Mouse (Mus musculus) heart, embryonic 10.5 days (tissue): ENCODE data around the gene Asb18. TPM values are rescaled to one million over a fixed set of nuclear protein-coding genes. Genes with fewer than 3 reads are reported as not detected.

Experiments used
- DNase-seq: peaks from one replicate; pipeline ENCODE4 v3.0.0-alpha.2; 2017; ENCODE audit warnings: low spot score
- H3K27ac ChIP-seq: fragments of 300-500 bp; sonication (generic); 2 replicates; pipeline ENCODE4 v1.5.1; 2016; ENCODE audit warnings: mild to moderate bottlenecking
- H3K27me3 ChIP-seq: fragments of 300-500 bp; sonication (generic); 2 replicates; pipeline ENCODE4 v1.6.1; 2016; ENCODE audit warnings: mild to moderate bottlenecking; ENCODE audit not compliant: poor library complexity, insufficient read depth, severe bottlenecking
- H3K36me3 ChIP-seq: fragments of 300-500 bp; sonication (generic); 2 replicates; pipeline ENCODE4 v1.6.1; 2016; ENCODE audit warnings: mild to moderate bottlenecking, moderate library complexity
- H3K4me1 ChIP-seq: fragments of 300-500 bp; sonication (generic); 2 replicates; pipeline ENCODE4 v1.6.1; 2016; ENCODE audit warnings: mild to moderate bottlenecking
- H3K4me3 ChIP-seq: fragments of 300-500 bp; sonication (generic); 2 replicates; pipeline ENCODE4 v1.5.1; 2016; ENCODE audit warnings: mild to moderate bottlenecking, moderate library complexity
- H3K9me3 ChIP-seq: fragments of 300-500 bp; sonication (generic); 2 replicates; pipeline ENCODE4 v1.6.1; 2016; ENCODE audit warnings: mild to moderate bottlenecking, moderate library complexity
- WGBS: fragments of 180-500 bp; shearing (Covaris S2); methylation state at CpG from one replicate; pipeline ENCODE4 v1.1.7; 2016; 5-methylcytosine and 5-hydroxymethylcytosine counted together
- polyA plus RNA-seq: library from polyadenylated mRNA; unstranded; fragments of >200 nt; fragmentation: Nextera tagmentation; extraction: Ambion mirVana; gene quantifications from 2 replicates; pipeline ENCODE4 v1.2.1, GENCODE M21; 2016

Gene Asb18
- polyA plus RNA-seq, 1 experiment from 2014 or later: 0.93 TPM

DNA sequence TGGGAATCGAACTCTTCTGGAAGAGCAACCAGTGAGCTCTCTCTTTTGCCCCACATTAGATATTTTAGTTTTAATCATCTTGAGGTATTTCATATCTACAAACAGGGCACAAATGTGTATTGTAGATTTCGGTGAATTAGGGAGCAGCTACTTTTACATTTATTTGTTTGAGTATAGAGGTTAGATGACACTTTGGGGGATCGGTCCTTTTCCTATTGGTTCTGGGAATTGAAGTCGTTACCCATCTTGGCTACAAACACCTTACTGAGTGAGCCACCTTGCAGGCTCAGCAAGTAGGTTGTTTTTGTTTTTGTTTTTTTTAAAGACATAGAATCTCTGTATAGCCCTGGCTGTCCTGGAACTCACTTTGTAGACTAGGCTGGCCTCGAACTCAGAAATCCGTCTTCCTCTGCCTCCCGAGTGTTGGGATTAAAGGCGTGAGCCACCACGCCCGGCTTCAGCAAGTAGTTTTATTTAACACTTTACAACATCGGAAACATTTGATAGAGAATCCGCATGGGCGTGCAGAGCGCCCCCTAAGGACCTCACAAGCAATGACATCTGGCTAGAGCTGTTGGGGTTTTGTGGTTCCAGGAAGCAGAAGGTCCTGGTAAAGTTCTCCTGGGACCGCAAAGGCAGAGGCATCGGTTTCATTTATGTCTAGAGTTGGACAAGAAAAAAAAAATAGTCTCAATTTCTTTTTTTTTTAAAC lies 75.4 kb downstream of the Asb18 start:
- DNase-seq: no peak
- Histone ChIP-seq H3K27ac (no peak overlapping the region), H3K4me1 (peaks cover 27% of the 10 kb centered on the region), H3K36me3 (no peaks in the 10 kb centered on the region), H3K4me3 (no peak overlapping the region), H3K27me3 (peaks cover 93% of the 10 kb centered on the region), H3K9me3 (no peaks in the 10 kb centered on the region)
- WGBS: 23% methylated on average over 16 of the region's 16 CpGs

DNA sequence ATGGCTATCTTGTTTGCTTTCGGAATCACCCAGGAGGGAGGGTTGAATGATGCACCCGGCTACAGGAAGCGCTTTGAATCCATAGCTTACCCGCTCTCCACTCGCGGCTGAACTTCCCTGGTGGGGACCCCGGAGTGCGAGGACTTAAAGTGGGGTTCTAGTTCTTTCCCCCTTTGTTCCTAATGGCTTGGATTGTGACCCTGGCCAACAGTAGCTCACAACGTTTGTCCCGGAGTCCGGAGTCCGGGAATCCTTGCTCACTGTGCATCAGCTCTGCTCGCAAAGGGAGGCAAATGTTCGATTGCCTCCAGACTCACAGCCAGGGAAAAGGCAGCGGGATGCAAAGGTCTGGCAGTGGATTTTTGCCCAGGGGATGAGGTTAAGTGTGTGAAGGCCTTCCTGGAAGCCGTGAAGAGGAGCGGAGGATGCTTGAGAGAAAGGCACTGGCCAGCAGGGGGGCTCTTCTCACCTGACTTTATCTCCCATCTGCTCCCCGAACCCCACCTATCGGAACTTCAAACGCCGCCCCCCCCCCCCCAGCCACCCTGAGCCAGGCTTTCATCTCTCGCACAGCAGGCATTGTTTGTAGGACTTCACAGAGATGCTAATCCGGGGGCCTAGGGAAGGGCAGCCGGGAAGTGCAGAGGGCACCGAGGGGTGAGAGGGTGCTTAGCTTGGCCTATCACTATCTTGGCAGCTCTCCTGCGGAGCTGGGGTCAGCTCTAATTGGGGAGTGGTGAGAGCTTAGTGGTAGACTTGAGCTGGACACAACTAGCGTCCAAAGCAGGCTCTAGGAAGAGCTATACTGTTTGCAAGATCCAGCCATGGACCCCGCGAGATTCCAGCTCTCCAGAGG lies 78.7 kb downstream of the Asb18 start:
- no peak for DNase-seq

DNA sequence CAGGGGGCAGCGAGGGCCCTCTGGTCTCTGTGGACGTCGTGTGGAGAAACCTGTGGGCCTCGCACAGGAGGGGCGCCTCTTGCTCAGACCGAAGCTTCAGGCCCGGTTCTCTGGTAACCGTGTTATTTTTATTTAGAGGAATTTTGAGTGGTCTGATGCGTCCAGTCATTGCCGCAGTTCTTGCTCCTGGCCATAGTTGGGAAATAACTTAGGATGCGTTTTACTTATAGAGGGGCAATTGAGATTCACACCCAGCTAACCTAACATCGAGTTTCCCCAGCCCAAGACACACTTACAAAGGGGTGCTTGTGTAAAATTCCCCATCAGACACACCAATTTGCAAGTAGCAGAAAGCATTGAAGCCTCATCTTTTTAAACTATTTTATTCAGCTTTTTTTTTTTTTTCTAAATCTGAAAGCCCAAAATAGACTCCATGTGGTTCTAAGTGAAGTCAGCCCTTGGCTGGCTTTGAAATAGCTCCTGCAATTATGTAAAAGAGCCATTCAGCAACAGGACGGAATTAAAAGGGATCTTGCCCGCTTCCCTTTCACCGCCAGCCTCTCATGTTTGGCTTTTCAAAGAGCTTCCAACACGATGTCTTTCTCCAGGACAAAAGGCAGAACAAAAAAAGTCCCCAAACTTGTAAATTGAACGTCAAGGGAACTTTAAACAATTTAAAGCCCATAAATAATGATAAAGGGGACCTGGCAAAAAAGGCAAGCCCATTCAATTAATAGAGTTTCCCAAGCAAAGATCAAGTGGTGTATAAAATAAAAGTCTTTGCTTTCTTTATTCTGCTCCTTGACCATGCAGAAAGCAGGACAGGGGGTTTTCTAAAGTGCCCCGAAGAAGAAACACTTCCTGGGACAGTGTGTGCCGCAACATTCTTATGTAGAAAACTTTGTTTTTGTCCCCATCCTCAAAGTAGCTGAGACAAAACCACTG lies 79.9 kb downstream of the Asb18 start:
- no peak overlapping the region for H3K27ac ChIP-seq
- no peak for DNase-seq
- H3K36me3 ChIP-seq: no peaks in the 10 kb centered on the region
- H3K4me3 ChIP-seq: no peak overlapping the region
- H3K9me3 ChIP-seq: no peaks in the 10 kb centered on the region
- WGBS: 5% methylated on average over 19 of the region's 19 CpGs
- peaks cover 32% of the 10 kb centered on the region for H3K4me1 ChIP-seq
- peaks cover 98% of the 10 kb centered on the region for H3K27me3 ChIP-seq

More for the DNA sequence above, 78.7 kb downstream of the Asb18 start:
- 1% methylated on average over 29 of the region's 29 CpGs for WGBS
- H3K27me3 ChIP-seq: peaks cover 97% of the 10 kb centered on the region
- no peak overlapping the region for H3K4me3 ChIP-seq
- H3K9me3 ChIP-seq: no peaks in the 10 kb centered on the region
- no peak overlapping the region for H3K27ac ChIP-seq
- no peaks in the 10 kb centered on the region for H3K36me3 ChIP-seq
- H3K4me1 ChIP-seq: peaks cover 26% of the 10 kb centered on the region

GRCm38 (mm10) chr1:89933786-89934185 lies 80.7 kb downstream of the Asb18 start:
- Histone ChIP-seq H3K27ac (no peak overlapping the region), H3K36me3 (no peaks in the 10 kb centered on the region), H3K4me3 (no peak overlapping the region), H3K27me3 (peaks cover 98% of the 10 kb centered on the region), H3K4me1 (peaks cover 39% of the 10 kb centered on the region), H3K9me3 (no peaks in the 10 kb centered on the region)
- no peak for DNase-seq
- 1% methylated on average over 21 of the region's 21 CpGs for WGBS

DNA sequence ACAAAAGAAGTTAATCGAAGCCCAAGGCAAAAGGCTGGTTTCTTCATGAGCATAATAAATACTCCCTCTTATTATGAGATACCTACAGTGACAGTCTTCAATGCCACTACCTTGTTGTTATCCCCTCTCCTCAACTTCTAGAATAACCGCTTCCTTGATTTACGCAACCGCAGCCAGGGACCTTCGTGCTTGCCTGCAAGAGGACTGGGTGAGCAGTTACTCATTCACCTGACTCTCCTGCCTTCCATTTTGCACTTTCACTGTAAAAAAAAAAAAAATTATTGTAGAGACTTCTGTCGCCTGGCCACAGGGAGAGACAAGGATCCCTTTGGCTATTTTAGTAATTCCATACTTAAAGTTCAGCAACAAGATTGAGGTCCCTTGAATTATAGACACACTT lies 81.4 kb downstream of the Asb18 start:
- Histone ChIP-seq H3K27ac (no peak overlapping the region), H3K9me3 (no peaks in the 10 kb centered on the region), H3K4me3 (no peak overlapping the region), H3K4me1 (peaks cover 42% of the 10 kb centered on the region), H3K36me3 (no peaks in the 10 kb centered on the region), H3K27me3 (peaks cover 98% of the 10 kb centered on the region)
- no peak for DNase-seq
- 11% methylated on average over 6 of the region's 6 CpGs for WGBS

- WGBS: 2% methylated on average over 16 of the region's 16 CpGs
- H3K9me3 ChIP-seq: no peaks in the 10 kb centered on the region
- no peak for DNase-seq
- no peak overlapping the region for H3K27ac ChIP-seq
- no peaks in the 10 kb centered on the region for H3K36me3 ChIP-seq
- H3K4me1 ChIP-seq: peaks cover 43% of the 10 kb centered on the region
- no peak overlapping the region for H3K4me3 ChIP-seq
- peaks cover 98% of the 10 kb centered on the region for H3K27me3 ChIP-seq
These were observed 81.8 kb downstream of the Asb18 start for GRCm38 (mm10) chr1:89932616-89933015.

- H3K36me3 ChIP-seq: no peaks in the 10 kb centered on the region
- H3K9me3 ChIP-seq: no peaks in the 10 kb centered on the region
- H3K27me3 ChIP-seq: peaks cover 98% of the 10 kb centered on the region
- peaks cover 49% of the 10 kb centered on the region for H3K4me1 ChIP-seq
- WGBS: 2% methylated on average over 19 of the region's 19 CpGs
- DNase-seq: peak; percentile 58
- no peak overlapping the region for H3K27ac ChIP-seq
- peak overlapping the region; percentile 71; the same call in 1 of the 2 replicates for H3K4me3 ChIP-seq
These were observed 82.4 kb downstream of the Asb18 start for GRCm38 (mm10) chr1:89932021-89932423.

DNA sequence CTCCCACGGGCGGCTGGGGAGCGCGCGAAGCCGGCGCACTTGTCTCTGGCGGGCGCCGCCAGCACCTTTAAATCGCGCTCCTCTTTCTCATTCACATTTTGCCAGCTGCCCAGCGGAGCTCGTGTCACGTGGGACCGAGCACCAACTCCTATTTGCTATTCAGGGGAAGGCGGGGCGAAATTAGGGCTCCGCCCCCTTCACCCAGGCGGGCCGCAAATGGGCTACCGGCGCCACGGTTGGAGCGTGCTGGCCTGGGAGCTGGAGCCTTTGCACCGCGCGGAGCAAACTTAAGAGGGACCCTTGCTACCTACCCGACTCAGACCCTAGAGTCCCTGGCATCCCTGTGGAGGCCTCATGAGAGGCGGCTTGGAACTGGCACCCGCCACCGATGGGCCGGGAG lies 83.3 kb downstream of the Asb18 start, which contains the start of gene Gbx2:
Gene Gbx2 (minus strand): TSS at position 60 of the 400 bp plus-strand sequence.
- H3K9me3 ChIP-seq: no peaks in the 10 kb centered on the region
- H3K27me3 ChIP-seq: peaks cover 98% of the 10 kb centered on the region
- peak within 1 kb of the TSS; percentile 71 for H3K4me3 ChIP-seq
- H3K27ac ChIP-seq: peak within 1 kb of the TSS; percentile 62; the same call in 1 of the 2 replicates
- H3K4me1 ChIP-seq: peaks cover 52% of the 10 kb centered on the region
- H3K36me3 ChIP-seq: no peaks in the 10 kb centered on the region
- under 1% methylated on average over 33 of the region's 33 CpGs for WGBS
- peak; percentile 89 for DNase-seq

GRCm38 (mm10) chr1:89930551-89930950 lies 83.9 kb downstream of the Asb18 start:
- DNase-seq: no peak
- Histone ChIP-seq H3K4me1 (peaks cover 46% of the 10 kb centered on the region), H3K27ac (peak overlapping the region; percentile 62; the same call in 1 of the 2 replicates), H3K9me3 (no peaks in the 10 kb centered on the region), H3K4me3 (peak overlapping the region; percentile 71), H3K36me3 (no peaks in the 10 kb centered on the region), H3K27me3 (peaks cover 98% of the 10 kb centered on the region)
- under 1% methylated on average over 45 of the region's 45 CpGs for WGBS

GRCm38 (mm10) chr1:89929721-89930505 lies 84.6 kb downstream of the Asb18 start:
- DNase-seq: no peak
- H3K36me3 ChIP-seq: no peaks in the 10 kb centered on the region
- peak overlapping the region; percentile 62; the same call in 1 of the 2 replicates for H3K27ac ChIP-seq
- H3K27me3 ChIP-seq: peaks cover 98% of the 10 kb centered on the region
- H3K4me3 ChIP-seq: peak overlapping the region; percentile 71
- no peaks in the 10 kb centered on the region for H3K9me3 ChIP-seq
- WGBS: under 1% methylated on average over 55 of the region's 55 CpGs
- peaks cover 46% of the 10 kb centered on the region for H3K4me1 ChIP-seq

- no peak for DNase-seq
- H3K4me1 ChIP-seq: peaks cover 46% of the 10 kb centered on the region
- no peaks in the 10 kb centered on the region for H3K9me3 ChIP-seq
- peak overlapping the region; percentile 27 for H3K4me3 ChIP-seq
- H3K27me3 ChIP-seq: peaks cover 98% of the 10 kb centered on the region
- 2% methylated on average over 6 of the region's 6 CpGs for WGBS
- no peaks in the 10 kb centered on the region for H3K36me3 ChIP-seq
- no peak overlapping the region for H3K27ac ChIP-seq
These were observed 85.3 kb downstream of the Asb18 start for GRCm38 (mm10) chr1:89929181-89929580.

DNA sequence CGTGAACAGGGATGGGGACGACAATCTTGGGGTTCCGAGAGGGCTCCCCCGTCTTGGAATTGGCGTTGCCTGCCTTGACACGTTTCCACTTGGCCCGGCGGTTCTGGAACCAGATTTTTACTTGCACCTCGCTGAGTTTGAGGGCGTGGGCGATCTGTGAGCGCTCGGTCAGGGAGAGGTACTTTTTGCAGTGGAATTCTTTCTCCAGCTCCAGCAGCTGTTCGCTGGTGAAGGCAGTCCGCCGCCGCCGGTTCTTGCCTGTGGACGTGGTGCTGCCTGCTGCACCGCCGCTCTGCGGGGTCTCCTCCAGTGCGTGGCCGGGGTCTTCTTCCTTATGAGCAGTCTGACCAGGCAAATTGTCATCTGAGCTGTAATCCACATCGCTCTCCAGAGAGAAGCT lies 85.8 kb downstream of the Asb18 start:
- no peak for DNase-seq
- WGBS: 5% methylated on average over 25 of the region's 25 CpGs
- H3K27me3 ChIP-seq: peaks cover 98% of the 10 kb centered on the region
- no peak overlapping the region for H3K27ac ChIP-seq
- peaks cover 49% of the 10 kb centered on the region for H3K4me1 ChIP-seq
- H3K36me3 ChIP-seq: no peaks in the 10 kb centered on the region
- no peaks in the 10 kb centered on the region for H3K9me3 ChIP-seq
- peak overlapping the region; percentile 27 for H3K4me3 ChIP-seq
